Mouse (Mus musculus) right cerebral cortex, adult 2 months (tissue): Measurements from ENCODE around the gene Mospd3.
A peak's percentile ranks its signal among the peaks of the same experiment; 100 is the strongest.

Experiments
- DNase-seq, 2 experiments: peaks; one replicate each; pipeline ENCODE4 v3.0.0; 2021 to 2022; ENCODE audit warnings: low spot score in 2 of 2

Mospd3 gene

GRCm38 (mm10) chr5:137574470-137574901, 26.4 kb downstream of the Mospd3 start:
- peak; percentile 50 to 55 for DNase-seq

- DNase-seq: no peak
Observed at GRCm38 (mm10) chr5:137570691-137571586, 29.9 kb downstream of the Mospd3 start.

GRCm38 (mm10) chr5:137570181-137570580, 30.7 kb downstream of the Mospd3 start:
- no peak for DNase-seq

- no peak for DNase-seq
Observed at GRCm38 (mm10) chr5:137569665-137570064, 31.2 kb downstream of the Mospd3 start, which contains the start of gene Tfr2. TSS of gene Tfr2 (plus strand) at chr5:137569840.

GRCm38 (mm10) chr5:137569031-137569430, 31.8 kb downstream of the Mospd3 start:
- no peak for DNase-seq

GRCm38 (mm10) chr5:137568223-137568798, 32.5 kb downstream of the Mospd3 start:
- no peak for DNase-seq

- DNase-seq: no peak
Observed at GRCm38 (mm10) chr5:137566416-137566815, 34.4 kb downstream of the Mospd3 start.

- no peak for DNase-seq
Observed at GRCm38 (mm10) chr5:137565744-137566143, 35.1 kb downstream of the Mospd3 start.

GRCm38 (mm10) chr5:137562965-137563364, 37.9 kb downstream of the Mospd3 start:
- peak; percentile 41 to 47 for DNase-seq

GRCm38 (mm10) chr5:137561556-137561955, 39.3 kb downstream of the Mospd3 start:
- peak in 1 of 2 experiments; percentile 27 for DNase-seq

- no peak for DNase-seq
Observed at GRCm38 (mm10) chr5:137553898-137554297, 47.0 kb downstream of the Mospd3 start.

GRCm38 (mm10) chr5:137553411-137553837, 47.4 kb downstream of the Mospd3 start, which contains the start of gene Actl6b:
TSS of gene Actl6b (plus strand) at chr5:137553517.
- peak; percentile 92 to 93 for DNase-seq

- no peak for DNase-seq
Observed at GRCm38 (mm10) chr5:137553000-137553399, 47.9 kb downstream of the Mospd3 start.

- no peak for DNase-seq
Observed at GRCm38 (mm10) chr5:137551119-137551518, 49.7 kb downstream of the Mospd3 start.

GRCm38 (mm10) chr5:137549840-137550239, 51.0 kb downstream of the Mospd3 start:
- DNase-seq: no peak
